Mouse (Mus musculus): ENCODE measurements around the gene Isg15.

Isg15 gene

GRCm38 (mm10) chr4:156203001-156203412 lies 2.4 kb upstream of the Isg15 start, which contains the start of gene AW011738:
Gene AW011738, plus strand, starts transcription at chr4:156203304.
- no peak for DNase-seq (ENCODE audit: low spot score)

GRCm38 (mm10) chr4:156202462-156202893 lies 1.9 kb upstream of the Isg15 start:
- no peak for DNase-seq (ENCODE audit: low spot score)

GRCm38 (mm10) chr4:156197829-156198205 lies 2.8 kb downstream of the Isg15 start:
- DNase-seq (ENCODE audit: low spot score) = peak; percentile 86

DNA sequence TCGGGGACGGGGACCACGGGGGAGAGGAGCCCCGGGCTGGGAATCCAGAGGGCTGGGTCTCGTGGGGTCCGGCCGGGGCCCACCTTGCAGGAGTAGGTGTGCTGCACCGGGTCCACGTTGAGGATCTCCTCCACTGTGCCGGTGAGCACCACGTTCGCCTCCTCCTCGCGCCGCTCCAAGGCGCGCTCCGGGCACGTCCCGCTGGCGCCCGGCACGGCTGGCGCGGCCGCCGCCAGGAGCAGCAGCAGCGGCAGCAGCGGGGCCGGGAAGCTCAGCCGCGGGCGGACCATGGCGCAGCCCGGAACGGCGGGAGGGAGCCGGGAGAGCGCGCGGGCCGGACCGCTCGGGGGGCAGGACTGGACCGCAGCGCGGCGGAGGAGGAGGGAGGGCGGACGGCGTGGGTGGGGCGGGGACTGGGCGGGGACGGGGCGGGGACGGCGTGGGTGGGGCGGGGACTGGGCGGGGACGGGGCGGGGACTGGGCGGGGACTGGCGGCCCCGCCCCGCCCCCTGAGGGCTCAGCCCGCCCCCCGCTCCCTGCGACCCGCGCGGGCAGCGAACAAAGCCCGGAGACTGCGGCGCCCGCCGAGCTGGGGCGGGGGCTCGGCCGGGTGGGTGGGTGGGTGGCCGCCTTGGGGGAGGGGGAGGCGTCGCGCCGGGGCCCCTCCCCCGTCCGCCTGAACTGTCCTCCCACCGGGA lies 3.3 kb downstream of the Isg15 start, which contains the start of gene Agrn:
Agrn (minus strand) TSS at position 358 of the 698 bp plus-strand sequence.
- DNase-seq (ENCODE audit: low spot score) = peak; percentile 50

- no peak for DNase-seq (ENCODE audit: low spot score)
Measured at GRCm38 (mm10) chr4:156195927-156196870, 4.4 kb downstream of the Isg15 start.

- no peak for DNase-seq (ENCODE audit: low spot score)
Measured at GRCm38 (mm10) chr4:156194346-156194745, 6.3 kb downstream of the Isg15 start.

GRCm38 (mm10) chr4:156193906-156194305 lies 6.7 kb downstream of the Isg15 start:
- no peak for DNase-seq (ENCODE audit: low spot score)

GRCm38 (mm10) chr4:156193200-156193590 lies 7.4 kb downstream of the Isg15 start:
- no peak for DNase-seq (ENCODE audit: low spot score)

- DNase-seq (ENCODE audit: low spot score) = no peak
Measured at GRCm38 (mm10) chr4:156192421-156193199, 8.0 kb downstream of the Isg15 start.

- no peak for DNase-seq (ENCODE audit: low spot score)
Measured at GRCm38 (mm10) chr4:156188811-156189323, 11.8 kb downstream of the Isg15 start.

DNA sequence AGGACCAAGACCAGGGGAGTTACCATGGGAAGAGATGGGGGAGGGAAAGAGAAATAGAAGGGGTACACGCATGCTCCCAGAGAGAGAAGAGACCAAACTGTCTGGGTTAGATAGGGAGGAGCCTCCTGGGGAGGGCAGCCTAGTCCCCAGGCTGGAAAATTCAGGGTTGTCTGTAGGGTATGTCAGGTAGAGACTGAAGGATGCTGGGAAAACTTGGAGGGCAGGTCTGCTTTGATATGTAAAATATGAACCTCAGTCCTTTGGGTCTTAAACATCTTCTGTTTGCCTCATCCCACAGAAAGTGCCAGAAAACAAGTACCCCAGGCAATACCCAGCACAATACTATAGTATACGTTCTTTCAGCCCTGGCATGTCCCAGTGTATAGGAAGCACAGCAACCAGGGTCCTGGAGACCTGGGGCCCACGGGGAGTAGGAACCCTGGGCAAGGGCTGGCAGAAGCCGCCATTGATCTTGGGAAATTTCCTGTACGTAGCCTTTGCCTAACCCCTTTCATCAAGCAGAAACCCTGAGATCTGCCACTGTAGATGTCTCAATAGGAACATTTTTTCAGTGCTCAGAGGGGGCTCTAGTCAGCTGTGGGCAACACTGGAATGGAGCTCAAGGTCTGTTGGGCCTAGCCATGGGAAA lies 12.3 kb downstream of the Isg15 start:
- DNase-seq (ENCODE audit: low spot score) = no peak

DNA sequence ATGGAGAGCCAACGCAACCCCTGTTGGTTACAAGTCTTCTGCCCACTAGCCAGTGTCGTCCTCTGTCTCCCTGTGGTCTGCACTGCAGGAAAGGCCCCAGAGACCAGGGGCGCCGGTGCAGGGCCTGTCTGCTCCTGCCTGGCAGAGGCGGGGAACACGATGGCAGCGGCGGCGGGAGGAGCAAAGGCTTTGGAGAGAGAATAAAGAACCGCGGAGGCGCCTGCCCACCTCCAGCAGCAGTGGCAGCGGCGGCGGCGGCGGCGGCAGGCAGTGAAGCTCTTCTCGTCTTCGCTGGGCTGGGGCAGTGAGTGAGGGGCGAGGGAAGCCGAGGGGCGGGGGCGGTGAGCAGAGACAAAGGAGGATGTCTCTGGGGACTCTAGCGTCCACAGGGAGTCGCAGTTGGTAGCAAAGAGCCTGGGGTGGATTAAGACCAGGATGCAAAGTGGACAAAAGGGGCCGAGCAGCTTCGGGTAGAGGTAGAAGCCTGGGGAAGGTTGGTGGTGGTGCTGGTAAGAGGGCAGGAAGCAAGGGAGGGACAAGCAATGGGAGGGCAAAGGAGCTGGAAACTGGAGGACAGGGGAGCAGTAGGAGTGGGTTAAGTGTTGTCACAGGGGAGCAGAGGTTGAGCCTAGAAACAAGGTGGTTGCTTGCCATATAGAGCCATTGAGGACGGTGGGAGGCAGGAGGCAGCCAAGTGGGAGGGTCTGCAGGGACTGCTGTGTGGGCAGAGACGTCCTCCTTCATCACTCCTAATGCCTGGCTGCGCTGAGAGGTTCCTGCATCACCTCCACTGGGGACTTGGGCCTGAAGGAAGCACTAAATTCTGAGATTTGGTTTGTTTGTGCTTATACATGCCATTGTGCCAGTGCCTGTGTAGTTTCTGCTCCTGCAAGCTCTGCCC lies 14.4 kb downstream of the Isg15 start:
- DNase-seq (ENCODE audit: low spot score) = no peak

DNA sequence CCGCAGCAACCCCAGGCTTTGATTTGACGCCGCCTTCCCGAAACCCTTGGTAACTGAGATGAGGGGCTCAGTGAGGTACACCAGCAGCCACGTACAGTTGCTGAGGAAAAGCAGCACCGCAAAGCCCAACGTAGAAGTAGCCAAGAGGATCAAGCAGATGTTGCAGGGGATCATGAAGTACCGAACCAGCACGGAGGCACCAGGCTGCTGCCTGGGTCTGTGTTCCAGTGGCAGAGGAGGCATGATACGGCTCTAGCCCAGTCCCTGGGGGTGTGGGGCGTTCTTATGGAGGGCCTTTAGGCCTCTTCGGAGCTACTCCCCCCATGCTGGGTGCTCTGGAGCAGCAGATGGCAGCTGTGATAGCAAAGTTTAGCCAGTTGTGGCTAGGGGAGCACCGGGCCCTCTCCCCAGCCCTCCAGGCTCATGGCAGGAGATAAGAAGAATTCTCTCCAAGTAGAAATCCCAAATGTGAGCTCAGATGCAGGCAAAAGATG lies 15.1 kb downstream of the Isg15 start:
- no peak for DNase-seq (ENCODE audit: low spot score)

- no peak for DNase-seq (ENCODE audit: low spot score)
Measured at GRCm38 (mm10) chr4:156184291-156184954, 16.2 kb downstream of the Isg15 start.

- no peak for DNase-seq (ENCODE audit: low spot score)
Measured at GRCm38 (mm10) chr4:156183747-156184146, 16.9 kb downstream of the Isg15 start.

GRCm38 (mm10) chr4:156177630-156178029 lies 23.0 kb downstream of the Isg15 start:
- DNase-seq (ENCODE audit: low spot score) = no peak

- DNase-seq (ENCODE audit: low spot score) = no peak
Measured at GRCm38 (mm10) chr4:156171828-156172227, 28.8 kb downstream of the Isg15 start.

DNA sequence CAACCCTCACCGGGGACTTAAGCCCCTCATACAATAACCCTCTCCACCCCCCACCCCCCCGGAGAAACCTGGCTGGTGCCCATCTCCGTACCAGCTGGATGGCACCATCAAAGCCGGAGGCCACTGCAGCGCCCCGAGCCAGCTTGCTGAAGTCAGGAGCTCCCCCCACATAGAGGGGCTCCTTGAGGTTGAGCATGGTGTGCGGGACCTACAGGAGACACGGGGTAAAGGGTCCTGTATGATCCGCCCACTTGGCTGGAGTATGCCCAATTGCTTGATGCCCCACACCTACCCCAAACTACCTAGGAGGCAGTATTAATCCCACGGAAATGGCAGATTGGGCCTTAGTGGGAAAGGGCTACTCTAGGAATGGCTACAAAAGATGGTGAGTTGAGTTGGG lies 31.5 kb downstream of the Isg15 start:
- DNase-seq (ENCODE audit: low spot score) = no peak

- DNase-seq (ENCODE audit: low spot score) = no peak
Measured at GRCm38 (mm10) chr4:156168611-156169010, 32.0 kb downstream of the Isg15 start.

GRCm38 (mm10) chr4:156166477-156166876 lies 34.1 kb downstream of the Isg15 start:
- DNase-seq (ENCODE audit: low spot score) = no peak
